Mouse (Mus musculus) lung, embryonic 15.5 days (tissue): ENCODE measurements around the gene Erc2. TPM values are rescaled to one million over a fixed set of nuclear protein-coding genes. Genes with fewer than 3 reads are reported as not detected.

ENCODE experiments used
- ATAC-seq: fragments of 200-750 bp; cut with Nextera tagmentation; 2 replicates; pipeline ENCODE4 v1.8.0; 2017; ENCODE audit warnings: moderate number of reproducible peaks, borderline replicate concordance; ENCODE audit not compliant: low FRiP score, low TSS enrichment; ENCODE audit errors: extremely low read depth
- H3K27ac ChIP-seq: fragments of 300-500 bp; sonication (generic); 2 replicates; pipeline ENCODE4 v1.5.1; 2015; ENCODE audit warnings: moderate library complexity, mild to moderate bottlenecking, inconsistent platforms
- H3K27me3 ChIP-seq: fragments of 300-500 bp; sonication (generic); 2 replicates; pipeline ENCODE4 v1.6.1; 2015; ENCODE audit warnings: inconsistent platforms
- H3K36me3 ChIP-seq: fragments of 300-500 bp; sonication (generic); 2 replicates; pipeline ENCODE4 v1.6.1; 2015; ENCODE audit warnings: inconsistent platforms
- H3K4me1 ChIP-seq: fragments of 300-500 bp; sonication (generic); 2 replicates; pipeline ENCODE4 v1.6.1; 2015; ENCODE audit warnings: inconsistent platforms
- H3K4me2 ChIP-seq: fragments of 300-500 bp; sonication (generic); 2 replicates; pipeline ENCODE4 v1.6.1; 2015; ENCODE audit warnings: inconsistent platforms, mild to moderate bottlenecking, moderate library complexity
- H3K4me3 ChIP-seq: fragments of 300-500 bp; sonication (generic); 2 replicates; pipeline ENCODE4 v1.5.1; 2015; ENCODE audit warnings: mild to moderate bottlenecking, inconsistent platforms
- H3K9ac ChIP-seq: fragments of 300-500 bp; sonication (generic); 2 replicates; pipeline ENCODE4 v1.6.1; 2015; ENCODE audit warnings: inconsistent platforms
- H3K9me3 ChIP-seq: fragments of 300-500 bp; sonication (generic); 2 replicates; pipeline ENCODE4 v1.6.1; 2016; ENCODE audit warnings: inconsistent platforms
- WGBS: fragments of 180-500 bp; shearing (Covaris S2); methylation state at CpG from one replicate; pipeline ENCODE4 v1.1.7; 2015; 5-methylcytosine and 5-hydroxymethylcytosine counted together
- polyA plus RNA-seq: library from polyadenylated mRNA; unstranded; fragments of >200 nt; fragmentation: Nextera tagmentation; extraction: Ambion mirVana; gene quantifications from 2 replicates; pipeline ENCODE4 v1.2.1, GENCODE M21; 2015

The Erc2 gene
- polyA plus RNA-seq, 1 experiment from 2014 or later, result 2.3 TPM

DNA sequence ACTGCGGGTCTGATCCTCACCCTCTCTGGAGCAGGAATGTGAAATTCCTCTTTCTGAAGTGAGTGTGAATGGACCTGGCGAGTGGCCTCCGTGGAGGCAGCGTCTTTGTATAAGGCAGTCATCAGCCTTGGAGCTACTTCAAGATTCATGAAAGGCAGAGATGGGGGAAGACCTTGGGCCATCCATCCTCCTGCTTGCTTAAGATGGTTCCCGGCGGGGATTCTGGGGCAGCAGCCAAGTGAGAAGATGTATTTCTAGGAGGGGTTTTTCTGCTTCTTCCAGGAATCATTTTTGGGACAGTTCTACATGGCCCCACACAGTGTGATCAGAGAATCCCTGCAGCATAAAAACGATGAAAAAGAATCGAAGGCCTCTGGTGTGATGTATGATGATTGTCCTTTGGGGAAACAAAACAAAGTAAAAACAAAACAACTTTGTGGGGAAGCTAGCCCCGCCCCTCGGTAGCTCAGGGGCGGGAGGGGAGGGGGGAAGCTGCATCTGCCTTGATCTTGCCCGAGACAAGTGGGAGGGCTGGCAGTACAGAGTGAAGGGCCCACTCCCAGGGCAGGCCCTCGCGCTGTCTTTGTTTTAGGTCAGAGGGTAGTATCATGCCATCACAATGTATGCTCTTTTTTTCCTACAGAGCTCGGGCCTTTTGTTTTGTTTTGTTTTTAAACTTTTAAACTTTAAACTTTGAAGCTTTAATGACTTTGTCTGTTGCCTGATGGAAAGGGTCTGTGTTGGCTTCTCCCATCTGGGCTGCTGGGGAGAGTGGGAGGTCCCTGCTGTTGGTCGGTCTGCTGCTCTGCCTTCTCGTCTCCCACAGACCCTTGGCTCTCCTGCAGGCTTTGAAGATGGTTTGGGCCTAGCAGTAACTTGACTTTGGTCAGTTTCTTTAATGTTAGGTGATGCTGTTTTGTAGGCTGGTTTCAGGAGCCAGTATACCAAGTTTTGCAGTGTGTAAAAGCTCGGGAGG, 435.9 kb downstream of the Erc2 start:
- H3K36me3 ChIP-seq, result no peaks in the 10 kb centered on the region
- ATAC-seq, result peak; percentile 91
- no peak overlapping the region for H3K9ac ChIP-seq
- no peaks in the 10 kb centered on the region for H3K27me3 ChIP-seq
- WGBS, result 12% methylated on average over 18 of the region's 18 CpGs
- H3K27ac ChIP-seq, result peak overlapping the region; percentile 87
- H3K9me3 ChIP-seq, result no peaks in the 10 kb centered on the region
- peak overlapping the region; percentile 29; the same call in 1 of the 2 replicates for H3K4me2 ChIP-seq
- peaks cover 26% of the 10 kb centered on the region for H3K4me1 ChIP-seq
- H3K4me3 ChIP-seq, result no peak overlapping the region

DNA sequence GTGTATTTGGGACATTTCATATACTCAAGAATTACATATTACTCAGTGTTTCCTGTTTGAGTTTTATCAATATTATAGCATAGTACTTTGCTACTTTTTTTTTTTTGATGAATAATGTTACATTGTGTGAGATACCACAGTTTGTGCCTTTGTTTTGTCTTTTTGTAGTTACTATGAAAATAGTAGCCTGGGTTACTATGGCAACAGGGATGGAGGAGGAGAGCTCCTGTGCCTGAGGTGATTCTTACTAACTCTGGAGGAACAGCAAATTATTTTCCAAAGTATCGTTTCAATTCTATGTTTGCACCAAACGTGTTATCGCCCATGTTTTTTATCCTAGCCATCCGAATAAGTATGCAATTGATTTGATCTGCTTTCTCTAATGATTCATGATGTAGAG, 438.7 kb downstream of the Erc2 start:
- no peak overlapping the region for H3K4me3 ChIP-seq
- H3K36me3 ChIP-seq, result no peaks in the 10 kb centered on the region
- H3K27ac ChIP-seq, result no peak overlapping the region
- H3K4me2 ChIP-seq, result no peak overlapping the region
- H3K4me1 ChIP-seq, result peaks cover 23% of the 10 kb centered on the region
- ATAC-seq, result no peak
- no peaks in the 10 kb centered on the region for H3K27me3 ChIP-seq
- 82% methylated on average over 4 of the region's 4 CpGs for WGBS
- no peaks in the 10 kb centered on the region for H3K9me3 ChIP-seq
- H3K9ac ChIP-seq, result no peak overlapping the region

DNA sequence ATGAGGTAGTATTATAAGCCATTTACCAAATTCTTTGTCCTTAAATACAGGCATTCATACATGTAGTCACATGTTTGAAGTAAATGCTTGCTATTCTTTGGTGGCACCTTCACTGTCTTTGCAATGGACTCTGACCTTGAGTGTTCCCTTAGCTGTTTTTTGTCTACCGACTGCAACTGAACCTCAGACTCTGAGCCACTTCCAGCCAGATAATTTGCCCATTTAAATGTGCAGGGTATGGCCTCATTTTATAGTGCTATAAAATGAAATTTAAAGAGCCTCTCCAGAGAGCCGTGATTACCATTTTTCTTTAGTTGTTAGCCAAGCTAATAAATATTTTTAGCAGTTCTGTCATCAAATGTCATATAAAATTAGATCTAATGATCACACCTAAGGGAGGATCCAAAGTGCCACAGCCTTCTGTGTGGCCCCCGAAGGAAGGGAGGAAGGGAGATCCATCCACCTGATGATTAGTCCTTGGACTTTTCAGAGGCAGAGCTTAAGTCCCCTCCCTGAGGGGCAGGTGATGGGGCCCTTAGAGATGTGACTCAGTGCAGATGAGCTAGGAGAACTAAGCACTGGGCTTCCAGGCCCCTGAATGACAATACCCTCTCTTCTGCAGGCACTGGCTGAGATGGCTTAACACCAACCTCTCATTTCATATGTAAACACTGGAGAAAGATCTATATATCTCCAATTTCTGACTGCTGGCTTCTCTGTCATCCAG, 439.6 kb downstream of the Erc2 start:
- H3K27me3 ChIP-seq, result no peaks in the 10 kb centered on the region
- no peak for ATAC-seq
- no peak overlapping the region for H3K9ac ChIP-seq
- no peak overlapping the region for H3K4me2 ChIP-seq
- H3K4me3 ChIP-seq, result no peak overlapping the region
- peaks cover 14% of the 10 kb centered on the region for H3K4me1 ChIP-seq
- WGBS, result 72% methylated on average over 3 of the region's 3 CpGs
- H3K36me3 ChIP-seq, result no peaks in the 10 kb centered on the region
- no peak overlapping the region for H3K27ac ChIP-seq
- H3K9me3 ChIP-seq, result no peaks in the 10 kb centered on the region

DNA sequence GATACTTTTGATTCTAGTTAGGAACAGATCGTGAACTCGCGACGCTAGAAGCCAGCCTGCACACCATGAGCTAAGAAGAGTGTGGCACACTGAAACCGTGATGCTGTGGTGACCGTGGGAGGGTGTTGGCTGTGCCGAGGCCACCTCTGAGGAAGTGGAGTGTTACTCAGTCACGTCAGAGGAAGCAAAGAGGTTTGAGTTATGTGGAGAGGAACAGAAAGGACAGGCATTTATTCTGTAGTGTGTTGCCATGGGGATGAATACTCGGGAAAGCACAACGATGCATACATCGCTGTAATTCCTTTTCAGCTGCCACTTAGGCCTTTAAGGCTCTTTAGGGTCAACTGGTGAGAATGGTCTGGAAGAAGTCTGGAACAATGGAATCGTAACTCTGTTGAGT, 445.8 kb downstream of the Erc2 start:
- H3K9ac ChIP-seq, result no peak overlapping the region
- H3K36me3 ChIP-seq, result no peaks in the 10 kb centered on the region
- no peak for ATAC-seq
- H3K9me3 ChIP-seq, result no peaks in the 10 kb centered on the region
- no peak overlapping the region for H3K4me3 ChIP-seq
- no peak overlapping the region for H3K27ac ChIP-seq
- no peaks in the 10 kb centered on the region for H3K27me3 ChIP-seq
- no peaks in the 10 kb centered on the region; the same call in 1 of the 2 replicates for H3K4me1 ChIP-seq
- 67% methylated on average over 12 of the region's 12 CpGs for WGBS
- H3K4me2 ChIP-seq, result no peak overlapping the region

DNA sequence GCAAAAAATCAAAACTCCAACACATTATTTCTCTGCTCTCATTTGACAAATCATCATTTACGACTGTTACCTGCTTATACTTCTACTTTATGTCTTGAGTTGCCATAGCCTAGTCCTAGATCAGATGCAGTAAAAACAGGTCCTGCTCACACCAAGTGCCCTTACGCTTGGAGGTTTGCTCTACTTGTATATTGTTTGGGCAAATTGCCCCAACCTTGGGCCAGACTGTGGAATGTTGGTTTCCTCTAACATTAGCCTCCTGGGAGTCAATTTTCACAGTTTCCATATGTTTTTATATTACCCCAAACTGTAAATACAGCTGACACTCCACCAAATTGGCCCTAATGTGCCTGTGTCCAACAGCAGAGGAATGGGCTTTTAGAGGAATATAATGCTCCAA, 447.6 kb downstream of the Erc2 start:
- Histone ChIP-seq H3K36me3 (no peaks in the 10 kb centered on the region), H3K9me3 (no peaks in the 10 kb centered on the region), H3K9ac (no peak overlapping the region), H3K4me2 (no peak overlapping the region), H3K27ac (no peak overlapping the region), H3K4me1 (no peaks in the 10 kb centered on the region; the same call in 1 of the 2 replicates), H3K27me3 (no peaks in the 10 kb centered on the region), H3K4me3 (no peak overlapping the region)
- 75% methylated on average over 2 of the region's 2 CpGs for WGBS
- no peak for ATAC-seq

DNA sequence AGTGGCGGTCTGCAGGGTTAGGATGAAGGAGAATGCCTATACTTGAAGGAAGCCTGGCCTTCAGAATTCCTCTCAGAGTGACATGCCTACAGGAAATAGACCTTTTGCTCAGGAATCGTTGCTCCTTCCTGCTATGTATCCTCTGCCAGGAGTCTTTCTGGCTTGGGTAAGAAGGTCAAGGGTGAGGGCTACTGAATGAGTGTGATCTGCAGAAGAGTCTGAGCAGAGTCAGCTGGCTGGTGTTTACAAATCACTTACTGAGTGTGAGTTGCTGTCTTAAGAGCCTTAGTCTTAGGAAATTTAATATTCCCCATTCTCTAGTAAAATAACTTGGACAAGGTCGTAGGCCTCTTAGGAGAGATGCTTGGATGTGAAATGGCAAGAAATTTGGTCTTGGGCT, 450.3 kb downstream of the Erc2 start:
- H3K27me3 ChIP-seq, result no peaks in the 10 kb centered on the region
- ATAC-seq, result peak; percentile 69; the same call in 1 of the 2 replicates
- H3K4me3 ChIP-seq, result no peak overlapping the region
- 47% methylated on average over 3 of the region's 3 CpGs for WGBS
- 0 out of 2 replicates have a peak overlapping the region, but pooled peaks have one; percentile 47 for H3K27ac ChIP-seq
- H3K9ac ChIP-seq, result no peak overlapping the region
- H3K4me2 ChIP-seq, result no peak overlapping the region
- no peaks in the 10 kb centered on the region for H3K36me3 ChIP-seq
- H3K9me3 ChIP-seq, result no peaks in the 10 kb centered on the region
- no peaks in the 10 kb centered on the region; the same call in 1 of the 2 replicates for H3K4me1 ChIP-seq

DNA sequence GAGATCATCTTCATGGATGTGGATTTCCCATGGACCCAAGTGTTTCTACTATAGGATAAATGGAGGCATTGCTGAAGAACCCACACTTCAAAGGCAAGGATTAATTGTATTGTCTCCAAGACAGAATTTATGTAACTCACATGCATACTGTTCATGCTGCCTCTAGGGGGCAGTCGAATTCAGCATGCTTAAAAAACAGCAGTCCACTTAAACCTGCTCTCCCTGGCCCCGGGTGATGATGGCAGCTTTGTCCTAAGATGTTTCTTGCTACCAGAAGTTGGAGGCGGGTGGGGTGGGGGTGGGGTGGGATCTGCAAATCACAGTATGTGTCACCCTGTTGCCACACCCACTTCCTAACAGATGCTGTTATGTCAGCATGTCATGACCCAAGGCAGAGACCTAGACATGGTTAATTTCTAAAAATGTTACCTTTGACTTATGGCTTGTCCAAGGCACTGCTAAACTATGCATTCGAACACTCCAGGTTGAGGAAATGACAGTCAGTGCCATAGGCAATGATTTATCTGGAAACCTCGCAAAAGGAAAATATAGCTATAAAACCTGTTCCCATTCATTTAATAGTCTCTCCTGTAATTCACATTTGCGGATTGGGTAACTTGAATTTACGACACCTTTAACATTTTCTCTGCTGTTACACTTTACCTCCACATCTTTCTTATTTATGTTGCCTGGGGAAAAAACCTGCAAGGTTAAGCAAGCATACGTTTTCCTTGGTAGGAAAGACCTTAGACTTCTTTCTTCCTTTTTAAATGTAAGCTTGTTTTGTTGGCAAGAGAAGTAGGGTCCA, 467.6 kb downstream of the Erc2 start:
- H3K27me3 ChIP-seq, result no peaks in the 10 kb centered on the region
- 65% methylated on average over 8 of the region's 8 CpGs for WGBS
- H3K4me2 ChIP-seq, result no peak overlapping the region
- no peak overlapping the region for H3K27ac ChIP-seq
- no peaks in the 10 kb centered on the region for H3K4me1 ChIP-seq
- no peak for ATAC-seq
- no peaks in the 10 kb centered on the region for H3K9me3 ChIP-seq
- no peak overlapping the region for H3K9ac ChIP-seq
- H3K36me3 ChIP-seq, result no peaks in the 10 kb centered on the region
- no peak overlapping the region for H3K4me3 ChIP-seq

DNA sequence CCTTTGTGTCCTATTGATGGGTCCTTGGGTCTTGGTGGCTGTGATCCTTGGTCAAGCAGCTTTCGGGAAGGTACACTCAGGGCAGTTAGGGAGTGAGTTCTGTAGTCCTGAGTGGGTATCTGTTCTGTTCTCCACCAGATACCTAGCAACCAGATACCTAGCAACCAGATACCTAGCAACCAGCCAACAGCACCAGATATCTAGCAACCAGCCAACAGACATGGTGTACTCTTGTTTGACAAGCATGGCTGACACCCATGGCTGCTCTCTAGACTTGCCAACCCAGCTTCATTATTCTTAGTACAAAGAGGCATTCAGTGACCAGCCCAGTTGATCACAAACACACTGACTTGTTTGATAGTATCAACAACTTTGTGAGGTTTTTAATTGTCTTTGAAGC, 469.1 kb downstream of the Erc2 start:
- Histone ChIP-seq H3K9ac (no peak overlapping the region), H3K9me3 (no peaks in the 10 kb centered on the region), H3K4me2 (no peak overlapping the region), H3K27ac (no peak overlapping the region), H3K4me3 (no peak overlapping the region), H3K36me3 (no peaks in the 10 kb centered on the region), H3K27me3 (no peaks in the 10 kb centered on the region), H3K4me1 (no peaks in the 10 kb centered on the region)
- WGBS, result 79% methylated on average over 1 of the region's 1 CpGs
- ATAC-seq, result no peak

DNA sequence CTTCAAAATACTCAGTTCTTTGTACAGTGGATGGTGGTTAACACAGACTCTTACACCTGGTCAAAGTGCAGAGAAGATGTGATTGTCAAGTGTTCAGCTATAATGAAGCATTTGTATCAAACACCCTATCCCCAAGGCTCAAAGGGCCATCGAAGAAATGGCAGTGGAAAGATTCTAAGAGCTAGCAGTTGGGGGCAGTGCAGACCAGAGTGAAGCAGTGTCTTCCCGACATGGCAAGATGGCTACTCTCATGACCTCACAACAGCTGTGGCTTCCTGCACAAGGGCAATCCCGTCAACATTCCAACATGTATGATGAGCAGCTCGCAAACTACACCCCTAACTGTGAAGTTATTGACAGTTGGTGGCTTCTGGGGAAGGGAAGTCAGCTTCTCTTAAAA, 471.0 kb downstream of the Erc2 start:
- no peak; the same call in 1 of the 2 replicates for ATAC-seq
- H3K4me1 ChIP-seq, result no peaks in the 10 kb centered on the region
- H3K9ac ChIP-seq, result no peak overlapping the region
- no peaks in the 10 kb centered on the region for H3K9me3 ChIP-seq
- H3K36me3 ChIP-seq, result no peaks in the 10 kb centered on the region
- H3K27ac ChIP-seq, result no peak overlapping the region
- H3K27me3 ChIP-seq, result no peaks in the 10 kb centered on the region
- H3K4me3 ChIP-seq, result no peak overlapping the region
- WGBS, result 51% methylated on average over 4 of the region's 4 CpGs
- no peak overlapping the region for H3K4me2 ChIP-seq

DNA sequence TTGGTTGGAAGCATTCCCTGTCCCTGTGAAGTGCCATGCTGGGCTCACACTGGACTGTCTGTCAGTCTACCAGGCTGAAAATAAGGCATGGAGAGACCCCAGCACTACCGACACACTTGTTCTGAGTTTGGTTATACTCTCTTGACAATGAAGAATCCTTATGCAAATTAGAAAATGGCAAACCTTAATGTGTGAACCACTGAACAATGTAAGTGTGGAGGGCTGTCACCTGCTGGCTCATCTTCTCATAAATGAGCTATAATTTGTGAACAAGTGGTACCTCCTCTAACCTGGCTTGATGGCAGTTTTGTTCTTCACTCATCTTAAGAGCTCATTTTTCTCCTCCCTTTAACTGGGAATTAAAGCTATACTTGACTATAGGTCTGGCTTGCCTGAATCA, 471.7 kb downstream of the Erc2 start:
- 89% methylated on average over 1 of the region's 1 CpGs for WGBS
- Histone ChIP-seq H3K4me2 (no peak overlapping the region), H3K27ac (no peak overlapping the region), H3K4me1 (no peaks in the 10 kb centered on the region), H3K9ac (no peak overlapping the region), H3K9me3 (no peaks in the 10 kb centered on the region), H3K36me3 (no peaks in the 10 kb centered on the region), H3K4me3 (no peak overlapping the region), H3K27me3 (no peaks in the 10 kb centered on the region)
- ATAC-seq, result no peak

DNA sequence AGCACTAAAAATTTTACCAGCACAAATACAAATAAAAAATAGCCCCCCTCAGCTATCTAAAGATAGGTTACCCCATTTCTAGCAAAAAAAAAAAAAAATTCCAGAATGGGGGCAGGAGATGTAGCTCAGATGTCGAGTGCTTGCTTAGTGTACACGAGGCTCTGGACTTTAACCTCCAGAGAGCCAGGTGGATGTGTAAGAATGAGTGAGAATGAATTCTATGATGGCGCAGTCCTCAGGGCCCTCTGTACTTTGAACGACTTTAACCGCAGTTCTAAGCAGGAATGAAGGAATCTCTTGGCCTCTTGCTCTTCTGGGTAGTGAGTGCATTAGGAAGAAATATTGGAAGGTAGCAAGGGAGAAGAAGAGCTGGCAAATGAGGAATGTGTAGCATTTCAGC, 476.9 kb downstream of the Erc2 start:
- 58% methylated on average over 5 of the region's 5 CpGs for WGBS
- H3K4me3 ChIP-seq, result no peak overlapping the region
- H3K36me3 ChIP-seq, result no peaks in the 10 kb centered on the region
- no peak overlapping the region for H3K9ac ChIP-seq
- no peaks in the 10 kb centered on the region for H3K9me3 ChIP-seq
- H3K27me3 ChIP-seq, result no peaks in the 10 kb centered on the region
- no peak overlapping the region for H3K27ac ChIP-seq
- H3K4me1 ChIP-seq, result no peaks in the 10 kb centered on the region
- H3K4me2 ChIP-seq, result no peak overlapping the region
- ATAC-seq, result no peak
